Mouse (Mus musculus) neural tube, embryonic 12.5 days (tissue): Measurements from ENCODE around the gene Myo1a. TPM values are rescaled to one million over a fixed set of nuclear protein-coding genes. Genes with fewer than 3 reads are reported as not detected.

Experiments
- ATAC-seq: fragments of 200-750 bp; cut with Nextera tagmentation; 2 replicates; pipeline ENCODE4 v1.8.0; 2017; ENCODE audit warnings: low read depth, mild to moderate bottlenecking, moderate TSS enrichment, moderate library complexity; ENCODE audit not compliant: low FRiP score
- H3K27ac ChIP-seq: fragments of 300-500 bp; sonication (generic); 2 replicates; pipeline ENCODE4 v1.5.1; 2016
- H3K27me3 ChIP-seq: fragments of 300-500 bp; sonication (generic); replicated peaks from 2 replicates; pipeline ENCODE4 v1.6.1; 2016; ENCODE audit warnings: mild to moderate bottlenecking
- H3K36me3 ChIP-seq: fragments of 300-500 bp; sonication (generic); 2 replicates; pipeline ENCODE4 v1.6.1; 2016; ENCODE audit warnings: mild to moderate bottlenecking
- H3K4me1 ChIP-seq: fragments of 300-500 bp; sonication (generic); 2 replicates; pipeline ENCODE4 v1.6.1; 2016
- H3K4me2 ChIP-seq: fragments of 300-500 bp; sonication (generic); replicated peaks from 2 replicates; pipeline ENCODE4 v1.6.1; 2016; ENCODE audit warnings: mild to moderate bottlenecking
- H3K4me3 ChIP-seq: fragments of 300-500 bp; sonication (generic); 2 replicates; pipeline ENCODE4 v1.5.1; 2016
- H3K9ac ChIP-seq: fragments of 300-500 bp; sonication (generic); 2 replicates; pipeline ENCODE4 v1.6.1; 2016; ENCODE audit warnings: mild to moderate bottlenecking
- H3K9me3 ChIP-seq: fragments of 300-500 bp; sonication (generic); 2 replicates; pipeline ENCODE4 v1.6.1; 2016; ENCODE audit warnings: mild to moderate bottlenecking
- WGBS: fragments of 180-500 bp; shearing (Covaris S2); methylation state at CpG from one replicate; pipeline ENCODE4 v1.1.7; 2016; 5-methylcytosine and 5-hydroxymethylcytosine counted together
- polyA plus RNA-seq: library from polyadenylated mRNA; unstranded; fragments of >200 nt; fragmentation: Nextera tagmentation; extraction: Ambion mirVana; gene quantifications from 2 replicates; pipeline ENCODE4 v1.2.1, GENCODE M21; 2016

Gene Myo1a
- polyA plus RNA-seq, 1 experiment from 2014 or later = 0.58 TPM

DNA sequence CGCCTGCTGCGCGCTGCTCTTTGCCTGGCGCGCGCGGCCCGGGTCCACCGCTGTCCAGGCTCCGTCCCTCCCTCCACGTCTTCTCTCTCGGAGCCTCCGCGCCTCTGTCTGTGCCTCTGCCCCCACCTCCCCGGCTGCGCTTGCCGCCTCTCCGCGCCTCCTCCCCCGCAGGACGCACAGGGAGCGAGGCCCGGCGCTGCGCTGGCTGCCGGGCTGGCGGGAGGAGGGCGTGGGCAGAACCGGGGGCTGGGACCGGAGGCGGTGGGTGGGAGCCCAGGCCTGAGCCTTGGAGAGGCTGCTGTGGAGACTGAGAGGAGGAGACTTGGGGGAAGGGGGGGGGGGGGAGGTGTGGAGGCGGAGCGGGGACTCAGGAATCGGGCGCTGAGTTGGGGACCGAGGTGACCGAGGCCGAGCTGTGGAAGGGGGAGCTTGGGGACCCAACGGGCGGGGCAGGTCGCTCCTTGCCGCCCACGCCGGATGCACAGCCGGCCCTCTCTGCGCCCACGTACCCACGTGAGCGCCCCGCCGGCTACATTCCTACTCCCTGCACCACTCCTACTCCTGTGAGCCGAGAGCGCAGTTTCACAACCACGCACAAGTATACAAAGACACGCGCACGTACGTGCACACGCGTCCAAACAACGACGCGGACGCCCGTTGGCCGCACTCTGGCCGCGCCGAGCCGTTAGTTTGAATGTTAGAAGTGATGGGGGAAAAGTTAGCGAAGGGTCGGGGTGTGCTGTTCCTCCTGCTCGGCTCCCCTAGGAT lies 38.3 kb upstream of the Myo1a start, which contains the start of gene Nemp1:
Nemp1 (plus strand) TSS at position 401 of the 768 bp plus-strand sequence.
- Histone ChIP-seq H3K4me1 (peaks cover 53% of the 10 kb centered on the region), H3K36me3 (no peaks in the 10 kb centered on the region), H3K9me3 (no peaks in the 10 kb centered on the region), H3K27ac (peak within 1 kb of the TSS; percentile 15; the same call in 1 of the 2 replicates), H3K4me3 (peak within 1 kb of the TSS; percentile 53), H3K4me2 (peak within 1 kb of the TSS; percentile 82), H3K27me3 (peaks cover 72% of the 10 kb centered on the region), H3K9ac (peak within 1 kb of the TSS; percentile 60)
- peak; percentile 29; the same call in 1 of the 2 replicates for ATAC-seq
- WGBS = under 1% methylated on average over 67 of the region's 73 CpGs

- H3K9me3 ChIP-seq = no peaks in the 10 kb centered on the region
Measured at GRCm38 (mm10) chr10:127667269-127668092, 37.5 kb upstream of the Myo1a start.

GRCm38 (mm10) chr10:127668093-127669050 lies 36.6 kb upstream of the Myo1a start, which contains the start of gene Nab2:
Nab2 (minus strand) TSS chr10:127668568.
- peak within 1 kb of the TSS; percentile 54; the same call in 1 of the 2 replicates for H3K27ac ChIP-seq
- H3K9ac ChIP-seq = peak within 1 kb of the TSS; percentile 56
- peak within 1 kb of the TSS; percentile 82 for H3K4me2 ChIP-seq
- H3K9me3 ChIP-seq = no peaks in the 10 kb centered on the region
- H3K27me3 ChIP-seq = peaks cover 55% of the 10 kb centered on the region
- H3K36me3 ChIP-seq = no peaks in the 10 kb centered on the region
- H3K4me1 ChIP-seq = peaks cover 39% of the 10 kb centered on the region; the same call in 1 of the 2 replicates
- 3% methylated on average over 40 of the region's 40 CpGs for WGBS
- peak within 1 kb of the TSS; percentile 53 for H3K4me3 ChIP-seq
- peak; percentile 19; the same call in 1 of the 2 replicates for ATAC-seq

More at GRCm38 (mm10) chr10:127667269-127668092, 37.5 kb upstream of the Myo1a start:
- Histone ChIP-seq H3K9ac (peak overlapping the region; percentile 60), H3K27me3 (peaks cover 64% of the 10 kb centered on the region), H3K4me2 (peak overlapping the region; percentile 82), H3K4me3 (peak overlapping the region; percentile 53), H3K4me1 (peaks cover 45% of the 10 kb centered on the region), H3K36me3 (no peaks in the 10 kb centered on the region), H3K27ac (peak overlapping the region; percentile 54; the same call in 1 of the 2 replicates)
- WGBS = 2% methylated on average over 35 of the region's 35 CpGs
- ATAC-seq = peak; percentile 13; the same call in 1 of the 2 replicates

DNA sequence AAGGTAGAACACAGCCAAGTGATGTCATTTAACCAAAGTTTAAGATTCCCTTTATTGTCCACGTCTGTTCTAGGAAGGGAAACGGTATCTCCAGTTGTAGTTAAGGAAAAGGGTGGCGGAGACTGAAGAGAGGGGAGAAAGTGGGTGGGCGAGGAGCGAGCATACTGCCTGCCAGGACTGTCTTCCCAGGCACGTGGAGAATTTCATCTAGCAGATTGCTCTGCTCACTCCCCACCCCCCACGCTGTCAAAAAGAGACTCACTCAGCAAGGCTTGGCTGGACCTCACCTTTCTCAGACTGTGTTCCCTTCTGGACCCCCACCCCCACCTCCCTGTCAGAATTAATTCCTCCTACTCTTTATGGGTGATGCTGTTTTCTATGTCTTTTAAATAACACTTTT lies 35.8 kb upstream of the Myo1a start:
- WGBS = 26% methylated on average over 7 of the region's 7 CpGs
- peaks cover 39% of the 10 kb centered on the region; the same call in 1 of the 2 replicates for H3K4me1 ChIP-seq
- peak overlapping the region; percentile 82 for H3K4me2 ChIP-seq
- no peak overlapping the region for H3K4me3 ChIP-seq
- no peak overlapping the region for H3K27ac ChIP-seq
- H3K36me3 ChIP-seq = no peaks in the 10 kb centered on the region
- H3K9ac ChIP-seq = no peak overlapping the region
- no peak for ATAC-seq
- H3K9me3 ChIP-seq = no peaks in the 10 kb centered on the region
- H3K27me3 ChIP-seq = peaks cover 47% of the 10 kb centered on the region

DNA sequence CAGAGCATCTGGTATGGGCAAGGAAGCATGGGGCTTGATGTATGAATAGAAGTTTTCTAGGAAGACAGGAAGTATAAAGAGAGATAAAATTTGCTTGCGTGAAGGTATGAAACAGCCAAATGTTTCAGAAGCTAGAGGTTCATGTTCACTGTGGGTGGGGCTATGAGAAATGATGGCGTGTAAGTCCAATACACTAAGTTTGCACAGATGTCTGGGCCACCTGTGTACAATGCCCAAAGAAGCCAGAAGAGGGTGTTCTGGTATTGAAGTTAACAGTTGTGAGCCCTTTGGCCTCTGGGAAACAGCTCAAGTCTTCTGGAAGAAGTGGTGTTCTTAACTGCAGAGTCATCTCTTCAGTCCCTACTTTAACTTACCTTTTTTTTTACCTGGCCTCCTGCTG lies 34.8 kb upstream of the Myo1a start:
- H3K9ac ChIP-seq = no peak overlapping the region
- H3K4me1 ChIP-seq = peaks cover 29% of the 10 kb centered on the region; the same call in 1 of the 2 replicates

GRCm38 (mm10) chr10:127671276-127671675 lies 33.7 kb upstream of the Myo1a start:
- H3K4me1 ChIP-seq = peaks cover 19% of the 10 kb centered on the region; the same call in 1 of the 2 replicates
- no peak overlapping the region for H3K4me3 ChIP-seq
- ATAC-seq = no peak
- H3K9ac ChIP-seq = no peak overlapping the region
- H3K36me3 ChIP-seq = no peaks in the 10 kb centered on the region
- 48% methylated on average over 2 of the region's 2 CpGs for WGBS
- no peak overlapping the region for H3K27ac ChIP-seq
- peaks cover 26% of the 10 kb centered on the region for H3K27me3 ChIP-seq
- H3K4me2 ChIP-seq = no peak overlapping the region
- no peaks in the 10 kb centered on the region for H3K9me3 ChIP-seq

More for the DNA sequence above, 34.8 kb upstream of the Myo1a start:
- H3K36me3 ChIP-seq = no peaks in the 10 kb centered on the region
- no peak overlapping the region for H3K27ac ChIP-seq
- no peak overlapping the region for H3K4me3 ChIP-seq
- H3K9me3 ChIP-seq = no peaks in the 10 kb centered on the region
- ATAC-seq = no peak
- H3K4me2 ChIP-seq = no peak overlapping the region
- H3K27me3 ChIP-seq = peaks cover 37% of the 10 kb centered on the region
- 93% methylated on average over 2 of the region's 2 CpGs for WGBS

DNA sequence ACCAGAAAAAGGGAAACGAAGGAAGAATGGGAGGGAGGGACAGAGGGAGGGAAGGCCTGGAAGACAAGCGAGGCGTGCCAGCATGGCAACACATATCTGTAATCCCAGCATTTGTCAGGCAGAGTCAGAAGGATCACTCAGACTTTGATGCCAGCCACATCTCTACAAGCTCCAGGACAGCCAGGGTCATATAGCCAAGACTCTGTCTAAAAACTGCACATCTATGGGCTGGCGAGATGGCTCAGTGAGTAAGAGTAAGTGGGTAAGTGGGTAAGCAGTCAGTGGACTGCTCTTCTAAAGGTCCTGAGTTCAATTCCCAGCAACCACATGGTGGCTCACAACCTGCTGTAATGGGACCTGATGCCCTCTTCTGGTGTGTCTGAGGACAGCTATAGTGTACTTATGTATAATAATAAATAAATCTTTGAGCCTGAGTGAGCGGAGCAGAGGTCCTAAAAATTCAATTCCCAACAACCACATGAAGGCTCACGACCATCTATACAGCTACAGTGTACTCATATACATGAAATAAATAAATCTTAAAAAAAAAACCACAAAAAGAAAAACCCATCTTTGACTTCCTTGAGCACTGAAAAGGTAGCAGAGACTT lies 30.8 kb upstream of the Myo1a start:
- no peak for ATAC-seq
- Histone ChIP-seq H3K4me1 (peaks cover 12% of the 10 kb centered on the region; the same call in 1 of the 2 replicates), H3K4me2 (no peak overlapping the region), H3K9me3 (no peaks in the 10 kb centered on the region), H3K4me3 (no peak overlapping the region), H3K27me3 (0 out of 2 replicates have a peak, but pooled peaks cover 7% of the 10 kb centered on the region), H3K36me3 (no peaks in the 10 kb centered on the region), H3K9ac (no peak overlapping the region), H3K27ac (no peak overlapping the region)
- WGBS = 93% methylated on average over 6 of the region's 6 CpGs

GRCm38 (mm10) chr10:127674794-127675522 lies 30.0 kb upstream of the Myo1a start:
- Histone ChIP-seq H3K27me3 (no peaks in the 10 kb centered on the region), H3K9me3 (no peaks in the 10 kb centered on the region), H3K4me3 (no peak overlapping the region), H3K4me2 (no peak overlapping the region), H3K27ac (no peak overlapping the region), H3K9ac (no peak overlapping the region), H3K36me3 (no peaks in the 10 kb centered on the region), H3K4me1 (peaks cover 12% of the 10 kb centered on the region; the same call in 1 of the 2 replicates)
- 92% methylated on average over 8 of the region's 8 CpGs for WGBS
- ATAC-seq = no peak

DNA sequence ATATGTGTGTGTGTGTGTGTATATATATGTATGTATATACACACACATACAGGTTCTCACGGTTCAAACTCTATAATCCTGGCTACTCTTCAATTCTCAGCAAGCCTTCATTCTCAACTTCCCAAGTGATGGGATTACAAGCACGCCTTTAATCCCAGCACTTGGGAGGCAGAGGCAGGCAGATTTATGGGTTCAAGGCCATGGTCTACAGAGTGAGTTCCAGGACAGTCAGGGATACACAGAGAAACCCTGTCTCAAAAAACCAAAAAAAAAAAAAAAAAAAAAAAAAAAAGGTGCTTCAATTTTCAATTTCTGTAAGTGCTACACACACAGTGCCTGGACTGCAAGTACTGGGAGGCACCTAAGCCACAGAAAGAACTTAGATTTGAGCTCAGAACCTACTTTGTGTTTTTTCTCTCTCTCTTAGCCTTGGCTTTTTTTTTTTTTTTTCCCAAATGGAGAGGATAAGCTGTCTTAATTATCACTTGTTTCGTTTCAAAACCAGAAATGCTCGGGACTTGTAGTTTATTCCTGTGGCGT lies 29.0 kb upstream of the Myo1a start:
- 61% methylated on average over 5 of the region's 5 CpGs for WGBS
- H3K9ac ChIP-seq = no peak overlapping the region
- no peak for ATAC-seq
- peaks cover 12% of the 10 kb centered on the region; the same call in 1 of the 2 replicates for H3K4me1 ChIP-seq
- no peaks in the 10 kb centered on the region for H3K36me3 ChIP-seq
- H3K4me2 ChIP-seq = peak overlapping the region; percentile 89
- no peak overlapping the region for H3K27ac ChIP-seq
- no peaks in the 10 kb centered on the region for H3K27me3 ChIP-seq
- peak overlapping the region; percentile 49; the same call in 1 of the 2 replicates for H3K4me3 ChIP-seq
- H3K9me3 ChIP-seq = no peaks in the 10 kb centered on the region
